Mouse (Mus musculus): ENCODE measurements around the gene Epb41l4b. TPM values are rescaled to one million over a fixed set of nuclear protein-coding genes. Genes with fewer than 3 reads are reported as not detected.

Gene Epb41l4b
- polyA plus RNA-seq, 1 experiment: 2.3 TPM

DNA sequence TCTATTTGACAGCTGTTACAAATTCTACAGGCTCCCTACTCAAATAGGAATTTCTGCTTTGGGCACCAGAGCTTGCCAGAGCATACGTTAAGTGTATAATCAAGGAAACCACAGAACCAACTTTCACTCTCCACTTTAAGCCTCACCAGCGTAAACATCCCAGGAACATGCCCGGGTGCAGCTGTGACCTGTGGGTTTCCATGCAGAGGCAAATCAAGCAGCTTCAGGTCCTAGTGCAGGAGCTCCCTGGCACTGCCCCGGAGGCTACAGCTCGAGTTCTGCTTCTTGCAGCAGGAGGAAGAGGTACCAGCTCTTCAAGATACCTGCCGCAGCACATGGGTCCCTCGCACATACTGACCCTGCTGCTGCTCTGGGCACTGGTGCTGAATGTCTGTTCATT, 74.8 kb downstream of the Epb41l4b start:
- no peak overlapping the region for H3K4me3 ChIP-seq (ENCODE audit: insufficient read depth, low read depth, low read length)
- H3K4me1 ChIP-seq (ENCODE audit: control insufficient read depth, insufficient read depth, insufficient read length, low read length): no peaks in the 10 kb centered on the region
- no peak overlapping the region for H3K27ac ChIP-seq (replicated peaks; ENCODE audit: low read depth, low read length)

DNA sequence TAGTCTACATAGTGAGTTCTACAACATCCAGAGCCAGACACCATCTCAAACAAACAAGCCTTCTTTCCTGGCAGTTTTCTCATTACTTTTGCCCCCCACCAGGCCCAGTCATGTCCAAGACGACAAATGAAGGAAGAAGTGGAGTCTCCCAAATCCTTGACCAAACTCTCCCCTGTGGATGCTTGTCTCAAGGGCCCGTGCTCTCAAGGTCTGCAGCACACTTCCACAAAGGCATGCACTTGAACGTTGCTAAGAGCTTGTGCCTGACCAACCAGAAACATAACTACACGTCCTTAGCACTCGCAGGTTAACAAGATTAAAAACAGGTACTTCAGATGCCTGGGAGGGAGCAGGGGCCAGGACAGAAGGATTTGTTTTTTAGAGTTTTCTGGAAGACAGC, 75.4 kb downstream of the Epb41l4b start:
- Histone ChIP-seq H3K4me1 (ENCODE audit: control insufficient read depth, insufficient read depth, insufficient read length, low read length) (no peaks in the 10 kb centered on the region), H3K4me3 (ENCODE audit: insufficient read depth, low read depth, low read length) (no peak overlapping the region), H3K27ac (replicated peaks; ENCODE audit: low read depth, low read length) (no peak overlapping the region)

DNA sequence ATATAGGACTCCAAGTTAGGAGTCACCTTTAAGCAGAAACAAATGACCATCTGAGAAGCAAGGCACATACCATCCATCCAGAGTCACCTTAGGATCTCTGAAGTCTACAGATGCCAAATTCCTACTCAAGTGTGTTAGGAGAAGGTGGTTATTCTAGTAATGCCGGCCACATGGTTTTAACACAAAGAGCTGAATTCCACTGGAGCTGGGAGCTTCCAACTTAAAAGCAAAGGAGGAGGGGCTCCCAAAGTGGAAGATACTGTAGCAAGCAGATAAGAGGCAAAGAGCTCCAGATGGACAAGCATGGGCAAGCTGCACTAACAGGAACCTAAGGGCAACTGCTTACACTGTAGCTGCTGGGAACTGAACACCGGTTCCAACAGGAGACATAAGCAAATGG, 76.3 kb downstream of the Epb41l4b start:
- H3K4me3 ChIP-seq (ENCODE audit: insufficient read depth, low read depth, low read length): no peak overlapping the region
- H3K27ac ChIP-seq (replicated peaks; ENCODE audit: low read depth, low read length): no peak overlapping the region
- H3K4me1 ChIP-seq (ENCODE audit: control insufficient read depth, insufficient read depth, insufficient read length, low read length): no peaks in the 10 kb centered on the region

DNA sequence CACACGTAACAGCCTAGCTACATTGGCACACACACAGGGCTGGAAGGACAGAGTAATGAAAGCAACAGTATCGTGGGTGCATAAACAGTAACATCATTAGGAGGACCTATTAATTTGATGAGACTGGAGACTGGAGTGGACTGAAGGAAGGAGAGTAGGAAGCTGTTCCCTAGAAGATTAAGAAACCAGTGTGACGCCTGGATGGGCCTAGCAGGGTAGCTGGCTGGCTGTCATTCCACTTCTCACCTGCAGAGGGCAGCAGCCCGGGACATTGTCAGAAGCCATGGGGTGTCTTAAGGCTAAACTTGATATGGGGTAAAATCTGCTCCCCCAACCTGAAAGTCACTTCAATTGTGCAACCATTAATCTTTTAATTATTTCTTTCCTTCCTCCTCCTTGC, 78.0 kb downstream of the Epb41l4b start:
- no peak overlapping the region for H3K27ac ChIP-seq (replicated peaks; ENCODE audit: low read depth, low read length)
- H3K4me3 ChIP-seq (ENCODE audit: insufficient read depth, low read depth, low read length): no peak overlapping the region
- H3K4me1 ChIP-seq (ENCODE audit: control insufficient read depth, insufficient read depth, insufficient read length, low read length): no peaks in the 10 kb centered on the region

DNA sequence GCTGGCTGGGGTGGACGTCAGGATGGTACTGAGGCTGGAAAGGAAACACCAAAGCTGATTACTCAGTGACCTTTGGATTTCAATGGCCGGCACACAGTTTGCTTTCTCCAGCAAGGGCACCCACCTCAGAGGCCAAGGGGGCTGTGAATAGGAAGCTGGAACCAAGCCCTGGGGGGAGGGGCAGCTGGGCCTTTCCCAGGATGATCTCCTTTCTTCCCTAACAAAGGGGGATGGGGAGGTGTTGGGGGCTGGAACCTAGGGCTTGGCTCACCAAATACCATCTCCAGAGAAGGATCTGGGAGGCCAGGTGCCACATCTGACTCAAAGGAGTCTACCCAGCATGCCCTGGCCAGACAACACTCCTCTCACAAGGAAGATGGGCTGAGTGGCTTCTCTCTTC, 78.4 kb downstream of the Epb41l4b start:
- Histone ChIP-seq H3K27ac (replicated peaks; ENCODE audit: low read depth, low read length) (no peak overlapping the region), H3K4me3 (ENCODE audit: insufficient read depth, low read depth, low read length) (no peak overlapping the region), H3K4me1 (ENCODE audit: control insufficient read depth, insufficient read depth, insufficient read length, low read length) (no peaks in the 10 kb centered on the region)

DNA sequence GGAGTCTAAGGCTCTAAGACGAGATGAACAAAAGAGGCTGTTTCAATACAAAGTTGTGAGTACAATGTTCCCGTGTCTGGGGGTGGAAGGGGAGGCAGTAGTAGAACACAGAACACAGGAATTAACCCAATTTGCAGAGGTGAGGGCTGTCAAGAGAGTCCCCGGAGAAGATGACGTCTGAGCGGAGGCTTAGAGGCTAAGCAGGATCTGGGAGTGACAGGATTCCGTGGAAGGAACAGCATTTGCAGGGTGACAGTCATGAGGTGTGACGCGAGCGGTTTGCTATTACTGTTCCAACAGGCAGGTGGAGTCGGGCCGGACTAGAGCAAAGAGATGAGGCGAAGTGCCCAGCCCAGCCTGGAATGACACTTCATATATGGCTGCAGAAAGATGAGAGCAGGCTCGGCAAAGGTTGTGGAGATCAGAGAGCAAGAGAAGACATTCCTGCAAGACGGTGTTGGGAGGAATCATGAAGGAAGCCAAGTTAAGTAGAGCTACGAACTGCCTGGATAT, 82.9 kb downstream of the Epb41l4b start:
- no peak overlapping the region for H3K27ac ChIP-seq (replicated peaks; ENCODE audit: low read depth, low read length)
- H3K4me3 ChIP-seq (ENCODE audit: insufficient read depth, low read depth, low read length): no peak overlapping the region
- H3K4me1 ChIP-seq (ENCODE audit: control insufficient read depth, insufficient read depth, insufficient read length, low read length): no peaks in the 10 kb centered on the region

DNA sequence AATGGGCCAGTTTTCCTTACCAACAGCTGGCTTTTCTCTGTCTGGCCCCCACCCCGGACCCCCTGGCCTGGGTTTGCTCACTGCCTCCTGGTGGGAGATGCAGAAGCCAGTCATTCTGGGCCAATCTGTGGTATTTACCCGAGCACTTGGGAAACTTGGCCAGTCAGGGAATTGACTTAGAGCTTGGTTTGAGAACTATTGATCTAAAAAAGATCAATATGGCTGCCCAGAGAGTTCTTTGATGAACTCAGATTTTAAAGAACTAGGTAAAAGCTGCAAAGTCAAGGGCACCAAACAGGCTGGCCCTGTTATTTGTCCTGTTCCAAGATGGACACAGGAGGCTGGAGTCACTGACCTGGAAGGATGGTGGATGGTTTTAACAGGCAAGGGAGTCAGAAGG, 84.6 kb downstream of the Epb41l4b start:
- no peak overlapping the region for H3K27ac ChIP-seq (replicated peaks; ENCODE audit: low read depth, low read length)
- no peaks in the 10 kb centered on the region for H3K4me1 ChIP-seq (ENCODE audit: control insufficient read depth, insufficient read depth, insufficient read length, low read length)
- H3K4me3 ChIP-seq (ENCODE audit: insufficient read depth, low read depth, low read length): no peak overlapping the region

DNA sequence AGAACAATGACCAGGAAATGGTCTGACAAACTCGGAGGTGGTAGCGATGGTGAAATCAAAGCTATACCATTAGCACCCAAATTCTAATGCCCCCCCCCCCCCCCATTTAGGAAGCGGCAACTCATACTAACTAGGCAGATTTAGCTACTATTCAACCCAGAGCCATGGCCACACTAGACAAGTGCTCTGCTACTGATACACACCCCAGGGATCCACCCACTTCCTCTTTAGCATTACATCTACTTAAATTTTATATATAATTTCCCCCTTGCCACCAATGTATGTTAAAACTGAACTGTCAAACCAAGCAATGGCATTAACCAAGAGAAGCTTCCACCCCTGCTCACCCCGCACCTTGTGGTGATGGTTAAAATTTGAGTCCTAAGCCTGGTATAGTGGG, 85.6 kb downstream of the Epb41l4b start:
- Histone ChIP-seq H3K4me1 (ENCODE audit: control insufficient read depth, insufficient read depth, insufficient read length, low read length) (no peaks in the 10 kb centered on the region), H3K4me3 (ENCODE audit: insufficient read depth, low read depth, low read length) (no peak overlapping the region), H3K27ac (replicated peaks; ENCODE audit: low read depth, low read length) (no peak overlapping the region)

DNA sequence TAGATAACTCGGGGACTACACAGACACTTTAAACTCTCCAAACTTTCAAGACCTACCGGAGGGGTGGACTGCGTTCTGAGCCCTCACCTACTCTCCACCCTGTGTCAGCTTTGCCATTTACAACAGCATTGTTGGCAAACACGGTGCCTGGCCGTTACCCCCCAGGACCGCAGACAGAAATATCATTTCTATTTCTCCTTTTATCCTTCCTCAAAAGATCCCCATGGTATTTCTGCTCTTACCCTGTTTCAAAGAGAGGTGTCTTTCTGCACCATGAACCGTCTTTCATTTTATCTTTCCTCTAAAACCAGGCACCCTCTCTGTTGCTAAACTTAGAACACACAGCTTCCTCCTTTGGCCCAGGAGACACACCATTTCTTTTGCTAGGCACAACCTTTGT, 87.6 kb downstream of the Epb41l4b start:
- H3K4me3 ChIP-seq (ENCODE audit: insufficient read depth, low read depth, low read length): no peak overlapping the region
- no peaks in the 10 kb centered on the region for H3K4me1 ChIP-seq (ENCODE audit: control insufficient read depth, insufficient read depth, insufficient read length, low read length)

DNA sequence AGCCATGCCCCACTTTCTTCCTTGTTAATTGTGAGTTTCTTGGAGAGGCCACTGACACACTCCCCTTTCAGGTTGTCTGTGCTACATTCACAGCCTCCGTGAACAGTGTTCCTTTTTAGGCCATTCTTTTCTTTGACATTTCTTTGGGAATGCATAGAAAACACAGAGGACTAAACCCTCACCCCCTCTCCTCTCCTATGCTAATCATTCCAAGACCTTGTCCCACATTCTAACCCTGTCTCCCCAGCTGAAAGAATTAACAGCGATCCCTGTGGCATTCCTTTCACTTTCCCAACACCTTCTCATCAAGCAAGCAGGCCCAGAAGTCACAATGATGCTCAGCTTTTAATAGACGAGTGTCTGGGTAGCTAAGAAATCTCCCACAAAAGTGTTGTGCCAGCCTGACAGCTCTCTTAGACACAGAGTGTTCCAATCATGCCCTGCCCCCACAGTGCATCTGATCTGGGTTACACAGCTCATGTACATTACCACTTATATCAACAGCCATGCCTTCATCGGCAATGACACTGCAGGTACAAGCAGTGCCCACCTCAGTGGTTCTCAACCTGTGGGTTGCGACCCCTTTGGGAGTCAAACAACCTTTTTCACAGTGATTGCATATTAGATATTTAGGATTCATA, 93.8 kb downstream of the Epb41l4b start:
- Histone ChIP-seq H3K27ac (replicated peaks; ENCODE audit: low read depth, low read length) (no peak overlapping the region), H3K4me3 (ENCODE audit: insufficient read depth, low read depth, low read length) (no peak overlapping the region), H3K4me1 (ENCODE audit: control insufficient read depth, insufficient read depth, insufficient read length, low read length) (no peaks in the 10 kb centered on the region)

More for the DNA sequence above, 87.6 kb downstream of the Epb41l4b start:
- no peak overlapping the region for H3K27ac ChIP-seq (replicated peaks; ENCODE audit: low read depth, low read length)

DNA sequence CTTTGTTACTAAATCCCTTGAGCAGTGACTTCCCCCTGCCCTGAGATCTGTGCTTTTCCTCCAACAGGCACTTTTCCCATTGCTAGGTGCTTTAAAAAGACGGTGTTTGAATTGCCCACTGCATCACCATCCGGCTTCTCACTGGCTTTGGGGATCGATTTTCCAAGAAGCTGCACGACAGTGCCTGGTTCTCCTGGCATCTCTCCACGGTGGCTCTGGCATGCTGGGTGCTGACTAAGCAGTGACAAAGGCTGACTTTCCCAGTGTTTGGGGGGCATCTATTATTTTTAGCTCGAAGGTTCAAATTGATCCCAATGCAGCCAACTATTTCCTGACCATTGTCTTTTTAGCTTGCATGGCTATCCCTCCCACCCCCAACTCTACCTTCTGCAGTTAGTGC, 94.7 kb downstream of the Epb41l4b start:
- Histone ChIP-seq H3K27ac (replicated peaks; ENCODE audit: low read depth, low read length) (no peak overlapping the region), H3K4me1 (ENCODE audit: control insufficient read depth, insufficient read depth, insufficient read length, low read length) (no peaks in the 10 kb centered on the region), H3K4me3 (ENCODE audit: insufficient read depth, low read depth, low read length) (no peak overlapping the region)

DNA sequence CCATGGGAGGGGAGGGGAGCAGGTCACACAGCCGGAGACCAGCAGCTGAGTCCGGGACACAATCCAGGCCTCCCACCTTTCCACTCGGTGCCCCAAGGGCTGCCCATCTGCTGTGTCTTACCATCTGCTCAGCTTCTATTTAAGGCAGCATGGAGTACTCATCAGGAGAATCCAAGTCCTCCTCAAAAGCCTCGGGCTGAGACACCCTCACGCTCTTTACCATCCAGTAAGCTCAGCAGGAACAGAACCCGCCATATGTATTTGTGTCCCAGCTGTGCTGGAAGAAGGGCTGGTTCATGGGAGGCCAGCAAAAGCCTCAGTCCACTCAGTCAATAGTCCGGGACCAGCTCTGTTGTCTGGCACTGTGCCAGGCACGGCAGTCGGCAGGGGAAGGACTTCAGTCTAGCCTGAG, 97.1 kb downstream of the Epb41l4b start:
- H3K27ac ChIP-seq (replicated peaks; ENCODE audit: low read depth, low read length): no peak overlapping the region
- H3K4me1 ChIP-seq (ENCODE audit: control insufficient read depth, insufficient read depth, insufficient read length, low read length): no peaks in the 10 kb centered on the region

DNA sequence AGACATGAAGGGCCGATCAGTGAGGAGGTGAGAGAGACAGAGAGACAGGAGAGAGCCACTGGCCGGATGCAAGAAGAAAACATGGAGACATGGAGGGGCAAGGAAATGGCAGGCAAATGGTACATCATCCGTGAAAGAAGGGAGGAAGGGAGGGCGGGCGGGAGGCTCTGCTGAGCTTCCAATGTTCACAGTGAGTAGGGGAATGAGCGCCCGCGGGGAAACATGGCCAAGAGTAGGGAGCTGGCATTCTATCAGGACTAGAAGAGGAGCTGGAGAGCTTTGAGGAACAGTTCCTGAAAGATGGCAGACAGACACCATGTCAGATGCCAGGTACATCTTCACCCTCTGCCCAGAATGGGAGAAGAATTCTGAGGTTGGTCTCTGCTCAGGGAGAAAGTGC, 99.6 kb downstream of the Epb41l4b start:
- Histone ChIP-seq H3K27ac (replicated peaks; ENCODE audit: low read depth, low read length) (no peak overlapping the region), H3K4me3 (ENCODE audit: insufficient read depth, low read depth, low read length) (no peak overlapping the region), H3K4me1 (ENCODE audit: control insufficient read depth, insufficient read depth, insufficient read length, low read length) (no peaks in the 10 kb centered on the region)

More for the DNA sequence above, 97.1 kb downstream of the Epb41l4b start:
- no peak overlapping the region for H3K4me3 ChIP-seq (ENCODE audit: insufficient read depth, low read depth, low read length)

DNA sequence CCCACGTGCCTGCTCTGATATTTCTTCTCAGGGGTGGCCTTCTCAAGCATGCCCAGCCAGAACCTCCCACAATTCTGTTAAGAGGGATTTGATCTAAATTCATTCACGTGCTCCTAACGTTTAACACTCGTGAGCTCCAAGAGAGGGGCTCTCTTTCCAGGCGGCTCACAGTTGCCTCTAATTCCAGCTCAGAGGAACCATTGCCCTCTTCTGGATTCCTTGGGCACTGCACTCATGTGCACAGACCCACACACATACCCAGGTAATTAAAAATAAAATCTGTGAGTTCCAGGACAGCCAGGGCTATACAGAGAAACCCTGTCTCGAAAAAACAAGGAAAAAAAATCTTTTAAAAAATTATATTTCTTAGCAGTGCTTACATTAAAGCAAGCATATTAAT, 101.6 kb downstream of the Epb41l4b start:
- H3K4me1 ChIP-seq (ENCODE audit: control insufficient read depth, insufficient read depth, insufficient read length, low read length): no peaks in the 10 kb centered on the region
- H3K27ac ChIP-seq (replicated peaks; ENCODE audit: low read depth, low read length): no peak overlapping the region
- no peak overlapping the region for H3K4me3 ChIP-seq (ENCODE audit: insufficient read depth, low read depth, low read length)

DNA sequence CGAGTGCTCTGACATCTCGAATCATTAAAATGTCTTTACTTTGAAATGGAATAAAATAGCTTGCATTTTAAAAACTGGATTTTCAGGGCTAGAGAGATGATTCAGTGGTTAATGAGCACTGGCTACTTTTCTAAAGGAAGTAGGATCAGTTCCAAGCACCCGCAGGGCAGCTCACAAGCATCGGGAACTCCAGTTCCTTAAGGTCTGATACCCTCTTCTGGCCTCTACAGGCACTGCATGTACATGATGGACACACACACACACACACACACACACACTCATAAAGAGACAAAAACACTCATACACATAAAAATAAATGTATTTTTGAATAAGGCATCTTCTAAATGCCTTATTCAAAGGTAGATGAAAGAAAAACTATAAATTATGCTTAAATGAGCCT, 102.0 kb downstream of the Epb41l4b start:
- H3K4me3 ChIP-seq (ENCODE audit: insufficient read depth, low read depth, low read length): no peak overlapping the region
- no peak overlapping the region for H3K27ac ChIP-seq (replicated peaks; ENCODE audit: low read depth, low read length)
- no peaks in the 10 kb centered on the region for H3K4me1 ChIP-seq (ENCODE audit: control insufficient read depth, insufficient read depth, insufficient read length, low read length)

DNA sequence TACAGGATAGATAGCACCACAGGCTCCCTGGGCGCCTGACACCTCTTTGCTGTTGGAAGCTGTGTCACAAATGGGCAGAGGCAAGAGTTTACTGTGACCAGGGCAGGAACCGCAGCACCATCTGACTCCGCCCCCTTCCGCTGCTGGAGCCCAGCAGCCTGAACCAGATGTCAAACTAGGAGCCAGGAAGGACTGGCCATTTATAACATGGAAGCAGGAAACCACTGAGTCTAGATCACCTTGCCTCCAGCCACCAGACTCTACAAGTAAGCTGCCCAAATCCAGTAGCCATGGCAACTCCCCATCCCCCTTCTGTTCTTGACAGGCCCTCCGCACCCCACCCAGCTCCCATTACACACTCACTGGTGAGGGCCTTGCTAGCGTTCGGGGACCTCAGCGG, 102.8 kb downstream of the Epb41l4b start:
- no peak overlapping the region for H3K27ac ChIP-seq (replicated peaks; ENCODE audit: low read depth, low read length)
- H3K4me3 ChIP-seq (ENCODE audit: insufficient read depth, low read depth, low read length): no peak overlapping the region
- no peaks in the 10 kb centered on the region for H3K4me1 ChIP-seq (ENCODE audit: control insufficient read depth, insufficient read depth, insufficient read length, low read length)

Data from brown adipose tissue, adult 24 weeks (tissue).